9 mouse cellular contexts compared by ENCODE assay signal in the genomic region with DNA sequence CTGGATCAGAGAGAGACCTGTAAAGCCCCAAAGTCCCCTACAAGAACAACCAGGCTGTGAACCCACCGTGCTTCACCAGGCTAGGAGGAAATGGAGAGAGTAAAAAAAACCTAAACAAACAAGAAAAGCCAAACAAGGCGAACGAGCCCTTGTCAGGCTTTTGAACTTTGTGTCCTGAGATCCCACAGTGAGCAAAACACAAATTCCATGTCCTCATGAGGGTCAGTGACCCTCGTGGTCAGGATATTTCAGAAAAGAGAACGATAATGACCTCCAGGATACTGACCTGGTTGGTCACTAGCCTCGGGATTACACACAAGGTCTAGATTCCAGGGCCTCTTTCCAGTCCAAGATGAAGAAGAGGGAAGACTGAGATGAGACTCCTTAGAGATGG. TPM values are rescaled to one million over a fixed set of nuclear protein-coding genes. Genes with fewer than 3 reads are reported as not detected.
A peak's percentile ranks its signal among the peaks of the same experiment; 100 is the strongest.
DNase-seq lines count a peak whose midpoint lies in the region; ATAC-seq and TF ChIP-seq lines count a peak whose summit lies in the region.
"Had no signal": no experiment of that assay in that cellular context is flagged by ENCODE, and none has a peak within 500 bp of the region (broad histone marks: within the 10 kb centered on the region; RNA-seq: fewer than 3 reads in every experiment).

No protein-coding gene starts in this region.

- no peak overlapping the region for H3K27ac ChIP-seq in kidney, embryonic 16.5 days (ENCODE audit: low read length)
- no peak overlapping the region for H3K27ac ChIP-seq in embryonic facial prominence, embryonic 13.5 days
- H3K27ac ChIP-seq in intestine, embryonic 14.5 days (ENCODE audit: low read depth): no peak overlapping the region
- H3K27ac ChIP-seq in midbrain, postnatal 0 days (ENCODE audit: low read depth, low read length): no peak overlapping the region

- H3K36me3 ChIP-seq in kidney, embryonic 16.5 days (ENCODE audit: insufficient read depth, low read length): no peaks in the 10 kb centered on the region
- H3K36me3 ChIP-seq in embryonic facial prominence, embryonic 13.5 days: no peaks in the 10 kb centered on the region
- no peaks in the 10 kb centered on the region for H3K36me3 ChIP-seq in intestine, embryonic 14.5 days (ENCODE audit: control insufficient read depth, insufficient read depth, low read length)
- no peaks in the 10 kb centered on the region for H3K36me3 ChIP-seq in midbrain, postnatal 0 days (ENCODE audit: insufficient read depth, low read length)

- H3K9ac ChIP-seq in kidney, embryonic 16.5 days (replicated peaks; ENCODE audit: low read length): peak overlapping the region; percentile 23; the same call in 1 of the 2 replicates
- H3K9ac ChIP-seq in embryonic facial prominence, embryonic 13.5 days: peak overlapping the region; percentile 77; the same call in 1 of the 2 replicates
- no peak overlapping the region for H3K9ac ChIP-seq in intestine, embryonic 14.5 days (ENCODE audit: low read length)
- H3K9ac ChIP-seq in midbrain, postnatal 0 days (replicated peaks; ENCODE audit: low read length, poor library complexity, severe bottlenecking): no peak overlapping the region

- WGBS in kidney, embryonic 16.5 days: 45% methylated on average over 6 of the region's 6 CpGs
- WGBS in embryonic facial prominence, embryonic 13.5 days: 57% methylated on average over 6 of the region's 6 CpGs
- 45% methylated on average over 6 of the region's 6 CpGs for WGBS in intestine, embryonic 14.5 days
- WGBS in midbrain, postnatal 0 days: 53% methylated on average over 6 of the region's 6 CpGs

- peak; percentile 20; the same call in 1 of the 2 replicates for ATAC-seq in kidney, embryonic 16.5 days (ENCODE audit: low FRiP score, low TSS enrichment)
- no peak for ATAC-seq in embryonic facial prominence, embryonic 13.5 days (ENCODE audit: insufficient number of reproducible peaks, insufficient read depth, low FRiP score, low TSS enrichment, low read depth)
- no peak for ATAC-seq in intestine, embryonic 14.5 days (replicated peaks; ENCODE audit: low FRiP score, low TSS enrichment, low read depth)
- ATAC-seq in midbrain, postnatal 0 days (ENCODE audit: low FRiP score): no peak

- H3K27me3 ChIP-seq in kidney, embryonic 16.5 days (ENCODE audit: insufficient read depth, low read length): no peaks in the 10 kb centered on the region
- no peaks in the 10 kb centered on the region for H3K27me3 ChIP-seq in embryonic facial prominence, embryonic 13.5 days
- H3K27me3 ChIP-seq in intestine, embryonic 14.5 days (replicated peaks; ENCODE audit: control insufficient read depth, insufficient read depth, low read length): no peaks in the 10 kb centered on the region
- H3K27me3 ChIP-seq in midbrain, postnatal 0 days (ENCODE audit: insufficient read depth, low read length): no peaks in the 10 kb centered on the region
- H3K27me3 ChIP-seq: Patski had no signal

- H3K4me2 ChIP-seq in kidney, embryonic 16.5 days (replicated peaks; ENCODE audit: low read depth, low read length): peak overlapping the region; percentile 79
- peak overlapping the region; percentile 74 for H3K4me2 ChIP-seq in embryonic facial prominence, embryonic 13.5 days
- peak overlapping the region; percentile 72 for H3K4me2 ChIP-seq in intestine, embryonic 14.5 days (ENCODE audit: low read length)
- H3K4me2 ChIP-seq in midbrain, postnatal 0 days (ENCODE audit: low read depth, low read length, poor library complexity, severe bottlenecking): peak overlapping the region; percentile 80

- DNase-seq in kidney, postnatal 14 days: no peak
- no peak for DNase-seq in intestine, embryonic 14.5 days (ENCODE audit: low spot score)
- DNase-seq in midbrain, postnatal 0 days (ENCODE audit: low spot score): no peak
- DNase-seq in adipocyte (ENCODE audit: low spot score): no peak
- no peak for DNase-seq in left cerebral cortex, adult 8-10 months (ENCODE audit: low spot score in 2 of 2)
- DNase-seq in layer of hippocampus, adult 9-11 months: no peak

- no peaks in the 10 kb centered on the region; the same call in 1 of the 2 replicates for H3K9me3 ChIP-seq in kidney, embryonic 16.5 days (ENCODE audit: low read length)
- no peaks in the 10 kb centered on the region for H3K9me3 ChIP-seq in embryonic facial prominence, embryonic 13.5 days
- no peaks in the 10 kb centered on the region for H3K9me3 ChIP-seq in intestine, embryonic 14.5 days (ENCODE audit: control insufficient read depth, low read length)
- H3K9me3 ChIP-seq in midbrain, postnatal 0 days (ENCODE audit: low read length): no peaks in the 10 kb centered on the region

- H3K4me3 ChIP-seq in kidney, embryonic 16.5 days (ENCODE audit: low read length): peak overlapping the region; percentile 64
- peak overlapping the region; percentile 67 for H3K4me3 ChIP-seq in embryonic facial prominence, embryonic 13.5 days
- peak overlapping the region; percentile 44 for H3K4me3 ChIP-seq in intestine, embryonic 14.5 days (ENCODE audit: low read depth, low read length)
- peak overlapping the region; percentile 64 for H3K4me3 ChIP-seq in midbrain, postnatal 0 days (ENCODE audit: low read depth, low read length)

- no peak for TF ChIP-seq CTCF in midbrain, postnatal 0 days (IDR thresholded peaks at IDR 0.05)

- H3K4me1 ChIP-seq in kidney, embryonic 16.5 days (ENCODE audit: insufficient read depth, low read length): 0 out of 2 replicates have a peak, but pooled peaks cover 3% of the 10 kb centered on the region
- H3K4me1 ChIP-seq in embryonic facial prominence, embryonic 13.5 days: peaks cover 4% of the 10 kb centered on the region
- no peaks in the 10 kb centered on the region for H3K4me1 ChIP-seq in intestine, embryonic 14.5 days (replicated peaks; ENCODE audit: control insufficient read depth, insufficient read depth, low read length)
- H3K4me1 ChIP-seq in midbrain, postnatal 0 days (ENCODE audit: insufficient read depth, low read length): no peaks in the 10 kb centered on the region

RNA-seq across cellular contexts. Expression of gene Rwdd3, which starts 0.4 kb away (rescaled TPM):
- polyA plus RNA-seq in kidney, embryonic 16.5 days (2015; fragmentation: Nextera tagmentation; extraction: Ambion mirVana): 5.3 and 5.4 TPM in 2 replicates
- 6.6 and 6.9 TPM in 2 replicates for polyA plus RNA-seq in embryonic facial prominence, embryonic 13.5 days (2015; fragmentation: Nextera tagmentation; extraction: Ambion mirVana)
- polyA plus RNA-seq in intestine, embryonic 14.5 days (2014; fragmentation: Nextera tagmentation; extraction: Ambion mirVana): 5.4 and 6.6 TPM in 2 replicates
- total RNA-seq in midbrain, postnatal 0 days (2014; rRNA removed): 5.6 and 11.3 TPM in 2 replicates
- polyA plus RNA-seq in midbrain, postnatal 0 days (2015; fragmentation: Nextera tagmentation; extraction: Ambion mirVana): 10.0 and 10.2 TPM in 2 replicates
- total RNA-seq in left cerebral cortex, adult 8-10 months (2022): 10 to 100 TPM; 13.0 to 16.8 (median 15.3) TPM

Comparison
In these comparisons a context has a peak if more than half of its experiments do, and no peak if none do; other contexts are left out.
1. H3K9ac ChIP-seq: peak in kidney, embryonic 16.5 days (single experiment) and embryonic facial prominence, embryonic 13.5 days (single experiment); none in intestine, embryonic 14.5 days (single experiment) and midbrain, postnatal 0 days (single experiment).
2. Peak in every context shown above with its lines, with median percentiles within 50 percentile points of each other: H3K4me2 ChIP-seq and H3K4me3 ChIP-seq.